Comparison of ENCODE assay signal across 16 mouse cellular contexts in genomic region chr4:155140150-155140549, GRCm38 (mm10). TPM values are rescaled to one million over a fixed set of nuclear protein-coding genes. Genes with fewer than 3 reads are reported as not detected.
DNase-seq lines count a peak whose midpoint lies in the region; ATAC-seq lines count a peak whose summit lies in the region.
"Had no signal": no experiment of that assay in that cellular context is flagged by ENCODE, and none has a peak within 500 bp of the region (broad histone marks: within the 10 kb centered on the region; RNA-seq: fewer than 3 reads in every experiment).

No protein-coding gene starts in this region.

- no peak overlapping the region for H3K4me2 ChIP-seq in hindbrain, embryonic 16.5 days (ENCODE audit: low read length)
- no peak overlapping the region for H3K4me2 ChIP-seq in limb, embryonic 11.5 days (ENCODE audit: low read depth, severe bottlenecking)
- H3K4me2 ChIP-seq: forebrain, embryonic 12.5 days; midbrain, embryonic 13.5 days had no signal

- no peak for ATAC-seq in hindbrain, embryonic 16.5 days
- ATAC-seq in limb, embryonic 11.5 days (ENCODE audit: insufficient number of reproducible peaks, low FRiP score, low TSS enrichment, low read depth), result no peak
- no peak for ATAC-seq in erythroid progenitor cell, adult 5-6 weeks (replicated peaks; ENCODE audit: low FRiP score, poor library complexity, severe bottlenecking)
- ATAC-seq: inflammation-experienced regulatory T-cells, adult 6 months; liver, postnatal 0 days; midbrain, embryonic 13.5 days had no signal

- peaks cover 70% of the 10 kb centered on the region for H3K4me1 ChIP-seq in hindbrain, embryonic 10.5 days (replicated peaks)
- peaks cover 16% of the 10 kb centered on the region for H3K4me1 ChIP-seq in hindbrain, embryonic 16.5 days (ENCODE audit: control insufficient read depth, insufficient read depth, low read depth, low read length)
- H3K4me1 ChIP-seq in brown adipose tissue, adult 24 weeks (ENCODE audit: control insufficient read depth, insufficient read depth, insufficient read length, low read length), result peaks cover 24% of the 10 kb centered on the region
- peaks cover 39% of the 10 kb centered on the region for H3K4me1 ChIP-seq in limb, embryonic 11.5 days (ENCODE audit: control insufficient read depth, insufficient read depth, low read length)

- H3K9me3 ChIP-seq in hindbrain, embryonic 10.5 days, result no peaks in the 10 kb centered on the region
- no peaks in the 10 kb centered on the region for H3K9me3 ChIP-seq in hindbrain, embryonic 16.5 days (ENCODE audit: control insufficient read depth, low read length)
- H3K9me3 ChIP-seq in limb, embryonic 11.5 days (ENCODE audit: control insufficient read depth, low read length), result no peaks in the 10 kb centered on the region
- H3K9me3 ChIP-seq: forebrain, embryonic 12.5 days; midbrain, embryonic 13.5 days had no signal

- peak overlapping the region; percentile 24; the same call in 1 of the 2 replicates for H3K27ac ChIP-seq in hindbrain, embryonic 10.5 days
- no peak overlapping the region for H3K27ac ChIP-seq in hindbrain, embryonic 16.5 days (ENCODE audit: low read depth, low read length)
- peak overlapping the region; percentile 22 for H3K27ac ChIP-seq in brown adipose tissue, adult 24 weeks (replicated peaks; ENCODE audit: low read depth, low read length)
- 0 out of 2 replicates have a peak overlapping the region, but pooled peaks have one; percentile 21 for H3K27ac ChIP-seq in limb, embryonic 11.5 days (replicated peaks; ENCODE audit: low read depth, low read length)
- H3K27ac ChIP-seq: forebrain, embryonic 12.5 days; midbrain, embryonic 13.5 days had no signal

- 85% methylated on average over 2 of the region's 2 CpGs for WGBS in hindbrain, embryonic 10.5 days
- WGBS in hindbrain, embryonic 16.5 days, result 67% methylated on average over 2 of the region's 2 CpGs
- WGBS in limb, embryonic 11.5 days, result 56% methylated on average over 2 of the region's 2 CpGs

- H3K9ac ChIP-seq in hindbrain, embryonic 16.5 days (ENCODE audit: low read depth, low read length), result no peak overlapping the region
- no peak overlapping the region for H3K9ac ChIP-seq in limb, embryonic 11.5 days (ENCODE audit: low read length)
- H3K9ac ChIP-seq: forebrain, embryonic 12.5 days; liver, postnatal 0 days; midbrain, embryonic 13.5 days had no signal

- peak; percentile 33 for DNase-seq in gastrocnemius, postnatal 14 days
- no peak for DNase-seq in gastrocnemius, postnatal 36 days
- DNase-seq in hindbrain, embryonic 10.5 days (ENCODE audit: low spot score), result no peak
- DNase-seq in limb, embryonic 11.5 days (ENCODE audit: low spot score), result no peak
- DNase-seq in layer of hippocampus, adult 8-10 months (ENCODE audit: low spot score in 2 of 2), result no peak
- DNase-seq: cerebellum, adult 11-12 months; layer of hippocampus, postnatal 36 days; left cerebral cortex, postnatal 4 days had no signal

- H3K4me3 ChIP-seq in hindbrain, embryonic 10.5 days, result no peak overlapping the region
- no peak overlapping the region for H3K4me3 ChIP-seq in hindbrain, embryonic 16.5 days (ENCODE audit: low read length)
- no peak overlapping the region for H3K4me3 ChIP-seq in brown adipose tissue, adult 24 weeks (ENCODE audit: insufficient read depth, low read depth, low read length)
- H3K4me3 ChIP-seq in limb, embryonic 11.5 days (ENCODE audit: low read depth, low read length), result no peak overlapping the region
- H3K4me3 ChIP-seq: forebrain, embryonic 12.5 days; midbrain, embryonic 13.5 days; myocyte had no signal

- intact Hi-C loops in gastrocnemius, postnatal 14 days (cut with DNase I; ENCODE audit: low total_unique reads), result loop anchor here (5.0 kb wide), 1 partner anchor 82 kb away; the partner anchor contains the start of gene Ski
- intact Hi-C loops in gastrocnemius, postnatal 36 days (cut with DNase I), result no loop called here

- no peaks in the 10 kb centered on the region for H3K27me3 ChIP-seq in hindbrain, embryonic 10.5 days (ENCODE audit: insufficient read depth, poor library complexity, severe bottlenecking)
- no peaks in the 10 kb centered on the region for H3K27me3 ChIP-seq in hindbrain, embryonic 16.5 days (replicated peaks; ENCODE audit: control insufficient read depth, insufficient read depth, low read length)
- H3K27me3 ChIP-seq in limb, embryonic 11.5 days (ENCODE audit: control insufficient read depth, insufficient read depth, low read length), result no peaks in the 10 kb centered on the region
- H3K27me3 ChIP-seq: forebrain, embryonic 12.5 days; midbrain, embryonic 13.5 days had no signal

- H3K36me3 ChIP-seq in hindbrain, embryonic 10.5 days, result no peaks in the 10 kb centered on the region
- H3K36me3 ChIP-seq in hindbrain, embryonic 16.5 days (ENCODE audit: control insufficient read depth, insufficient read depth, low read length), result no peaks in the 10 kb centered on the region
- no peaks in the 10 kb centered on the region for H3K36me3 ChIP-seq in limb, embryonic 11.5 days (ENCODE audit: control insufficient read depth, insufficient read depth, low read length)
- H3K36me3 ChIP-seq: forebrain, embryonic 12.5 days; midbrain, embryonic 13.5 days had no signal

RNA-seq across cellular contexts. Expression of gene Morn1, which starts 53.8 kb away (rescaled TPM):
- 1 to 10 TPM; 2.3 to 2.9 TPM for total RNA-seq in gastrocnemius, postnatal 14 days (2021)
- 1 to 10 TPM; 1.5 to 1.8 TPM for total RNA-seq in gastrocnemius, postnatal 36 days (2021)
- polyA plus RNA-seq in hindbrain, embryonic 10.5 days (2016; fragmentation: Nextera tagmentation; extraction: Ambion mirVana), result 4.4 and 6.0 TPM in 2 replicates
- polyA plus RNA-seq in hindbrain, embryonic 16.5 days (2015; fragmentation: Nextera tagmentation; extraction: Ambion mirVana), result 7.5 and 9.5 TPM in 2 replicates
- polyA plus RNA-seq in brown adipose tissue, adult 24 weeks (2012; ENCODE audit: insufficient read depth, insufficient read length, missing spikeins), result 1.3 and 1.8 TPM in 2 replicates
- polyA plus RNA-seq in limb, embryonic 11.5 days (2014; fragmentation: Nextera tagmentation; extraction: Ambion mirVana), result 3.5 and 4.5 TPM in 2 replicates
- 2.5 TPM in 1 of 2 replicates, not detected in the other for total RNA-seq in erythroid progenitor cell, adult 5-6 weeks (2015; ENCODE audit: low replicate concordance)
- total RNA-seq in erythroid progenitor cell, adult 5-6 weeks (2017; ENCODE audit: low replicate concordance), result 0.08 TPM in 1 of 2 replicates, not detected in the other
- 10 to 100 TPM; 11.5 to 19.0 (median 16.4) TPM for total RNA-seq in layer of hippocampus, adult 8-10 months (2022)

RNA-seq across cellular contexts. Expression of gene Rer1, which starts 54.0 kb away (rescaled TPM):
- 10 to 100 TPM; 48.1 to 48.8 TPM for total RNA-seq in gastrocnemius, postnatal 14 days (2021)
- 10 to 100 TPM; 46.1 to 50.3 TPM for total RNA-seq in gastrocnemius, postnatal 36 days (2021)
- 138 and 144 TPM in 2 replicates for polyA plus RNA-seq in hindbrain, embryonic 10.5 days (2016; fragmentation: Nextera tagmentation; extraction: Ambion mirVana)
- 125 and 131 TPM in 2 replicates for polyA plus RNA-seq in hindbrain, embryonic 16.5 days (2015; fragmentation: Nextera tagmentation; extraction: Ambion mirVana)
- 115 and 123 TPM in 2 replicates for polyA plus RNA-seq in brown adipose tissue, adult 24 weeks (2012; ENCODE audit: insufficient read depth, insufficient read length, missing spikeins)
- polyA plus RNA-seq in limb, embryonic 11.5 days (2014; fragmentation: Nextera tagmentation; extraction: Ambion mirVana), result 137 and 149 TPM in 2 replicates
- 43.6 and 74.2 TPM in 2 replicates for total RNA-seq in erythroid progenitor cell, adult 5-6 weeks (2015; ENCODE audit: low replicate concordance)
- 48.6 and 57.6 TPM in 2 replicates for total RNA-seq in erythroid progenitor cell, adult 5-6 weeks (2017; ENCODE audit: low replicate concordance)
- total RNA-seq in layer of hippocampus, adult 8-10 months (2022), result 10 to 100 TPM; 57.4 to 63.2 (median 60.8) TPM
